Mouse (Mus musculus): ENCODE data around the gene Shank2. TPM values are rescaled to one million over a fixed set of nuclear protein-coding genes. Genes with fewer than 3 reads are reported as not detected.

Shank2 gene
- total and polyA plus RNA-seq, 2 experiments from 2014 or later = 0.19 to 0.95 TPM

- Histone ChIP-seq H3K36me3 (replicated peaks; ENCODE audit: control insufficient read depth, insufficient read depth, low read length) (no peaks in the 10 kb centered on the region), H3K27me3 (ENCODE audit: control insufficient read depth, insufficient read depth, low read length) (no peaks in the 10 kb centered on the region), H3K27ac (ENCODE audit: low read depth) (no peak overlapping the region), H3K9me3 (replicated peaks; ENCODE audit: control insufficient read depth, low read length) (no peaks in the 10 kb centered on the region), H3K9ac (replicated peaks; ENCODE audit: low read depth, low read length) (no peak overlapping the region), H3K4me3 (ENCODE audit: low read depth, low read length) (no peak overlapping the region), H3K4me1 (ENCODE audit: control insufficient read depth, insufficient read depth) (no peaks in the 10 kb centered on the region), H3K4me2 (ENCODE audit: low read depth, low read length) (no peak overlapping the region)
- WGBS = 70% methylated on average over 4 of the region's 4 CpGs
- TF ChIP-seq CTCF (IDR thresholded peaks at IDR 0.05; ENCODE audit: low read depth) (no peak), EP300 (IDR thresholded peaks at IDR 0.05; ENCODE audit: low read depth) (no peak)
- no peak for DNase-seq (ENCODE audit: low spot score)
- ATAC-seq (ENCODE audit: insufficient read depth, low read depth) = no peak
Measured at GRCm38 (mm10) chr7:144240736-144241343, 239.1 kb downstream of the Shank2 start.

GRCm38 (mm10) chr7:144244203-144244602, 242.5 kb downstream of the Shank2 start:
- Histone ChIP-seq H3K9ac (replicated peaks; ENCODE audit: low read depth, low read length) (no peak overlapping the region), H3K27me3 (ENCODE audit: control insufficient read depth, insufficient read depth, low read length) (no peaks in the 10 kb centered on the region), H3K4me3 (ENCODE audit: low read depth, low read length) (no peak overlapping the region), H3K4me2 (ENCODE audit: low read depth, low read length) (no peak overlapping the region), H3K27ac (ENCODE audit: low read depth) (no peak overlapping the region), H3K4me1 (ENCODE audit: control insufficient read depth, insufficient read depth) (no peaks in the 10 kb centered on the region), H3K36me3 (replicated peaks; ENCODE audit: control insufficient read depth, insufficient read depth, low read length) (no peaks in the 10 kb centered on the region), H3K9me3 (replicated peaks; ENCODE audit: control insufficient read depth, low read length) (no peaks in the 10 kb centered on the region)
- 68% methylated on average over 6 of the region's 6 CpGs for WGBS
- DNase-seq (ENCODE audit: low spot score) (no peak), ATAC-seq (ENCODE audit: insufficient read depth, low read depth) (no peak)
- TF ChIP-seq CTCF (IDR thresholded peaks at IDR 0.05; ENCODE audit: low read depth) = no peak
- TF ChIP-seq EP300 (IDR thresholded peaks at IDR 0.05; ENCODE audit: low read depth) = no peak

GRCm38 (mm10) chr7:144246271-144246670, 244.5 kb downstream of the Shank2 start:
- Histone ChIP-seq H3K36me3 (replicated peaks; ENCODE audit: control insufficient read depth, insufficient read depth, low read length) (no peaks in the 10 kb centered on the region), H3K27me3 (ENCODE audit: control insufficient read depth, insufficient read depth, low read length) (no peaks in the 10 kb centered on the region), H3K9ac (replicated peaks; ENCODE audit: low read depth, low read length) (no peak overlapping the region), H3K4me3 (ENCODE audit: low read depth, low read length) (no peak overlapping the region), H3K4me2 (ENCODE audit: low read depth, low read length) (no peak overlapping the region), H3K4me1 (ENCODE audit: control insufficient read depth, insufficient read depth) (no peaks in the 10 kb centered on the region), H3K9me3 (replicated peaks; ENCODE audit: control insufficient read depth, low read length) (no peaks in the 10 kb centered on the region), H3K27ac (ENCODE audit: low read depth) (no peak overlapping the region)
- DNase-seq (ENCODE audit: low spot score) (no peak), ATAC-seq (ENCODE audit: insufficient read depth, low read depth) (no peak)
- TF ChIP-seq EP300 (IDR thresholded peaks at IDR 0.05; ENCODE audit: low read depth) (no peak), CTCF (IDR thresholded peaks at IDR 0.05; ENCODE audit: low read depth) (no peak)
- WGBS = 67% methylated on average over 3 of the region's 3 CpGs

GRCm38 (mm10) chr7:144248686-144249422, 247.1 kb downstream of the Shank2 start:
- Histone ChIP-seq H3K27ac (ENCODE audit: low read depth) (no peak overlapping the region), H3K4me2 (ENCODE audit: low read depth, low read length) (no peak overlapping the region), H3K36me3 (replicated peaks; ENCODE audit: control insufficient read depth, insufficient read depth, low read length) (no peaks in the 10 kb centered on the region), H3K4me3 (ENCODE audit: low read depth, low read length) (no peak overlapping the region), H3K27me3 (ENCODE audit: control insufficient read depth, insufficient read depth, low read length) (peaks cover 3% of the 10 kb centered on the region; the same call in 1 of the 2 replicates), H3K9me3 (replicated peaks; ENCODE audit: control insufficient read depth, low read length) (no peaks in the 10 kb centered on the region), H3K9ac (replicated peaks; ENCODE audit: low read depth, low read length) (no peak overlapping the region), H3K4me1 (ENCODE audit: control insufficient read depth, insufficient read depth) (no peaks in the 10 kb centered on the region)
- no peak for ATAC-seq (ENCODE audit: insufficient read depth, low read depth)
- WGBS = 40% methylated on average over 2 of the region's 2 CpGs
- DNase-seq (ENCODE audit: low spot score) = no peak
- TF ChIP-seq CTCF (IDR thresholded peaks at IDR 0.05; ENCODE audit: low read depth) (no peak), EP300 (IDR thresholded peaks at IDR 0.05; ENCODE audit: low read depth) (no peak)

- Histone ChIP-seq H3K9ac (replicated peaks; ENCODE audit: low read depth, low read length) (no peak overlapping the region), H3K27me3 (ENCODE audit: control insufficient read depth, insufficient read depth, low read length) (peaks cover 3% of the 10 kb centered on the region; the same call in 1 of the 2 replicates), H3K9me3 (replicated peaks; ENCODE audit: control insufficient read depth, low read length) (no peaks in the 10 kb centered on the region), H3K4me2 (ENCODE audit: low read depth, low read length) (no peak overlapping the region), H3K27ac (ENCODE audit: low read depth) (no peak overlapping the region), H3K36me3 (replicated peaks; ENCODE audit: control insufficient read depth, insufficient read depth, low read length) (no peaks in the 10 kb centered on the region), H3K4me3 (ENCODE audit: low read depth, low read length) (no peak overlapping the region), H3K4me1 (ENCODE audit: control insufficient read depth, insufficient read depth) (no peaks in the 10 kb centered on the region)
- TF ChIP-seq CTCF (IDR thresholded peaks at IDR 0.05; ENCODE audit: low read depth) = no peak
- no peak for TF ChIP-seq EP300 (IDR thresholded peaks at IDR 0.05; ENCODE audit: low read depth)
- ATAC-seq (ENCODE audit: insufficient read depth, low read depth) = no peak
- no peak for DNase-seq (ENCODE audit: low spot score)
- 55% methylated on average over 4 of the region's 4 CpGs for WGBS
Measured at GRCm38 (mm10) chr7:144250791-144251190, 249.1 kb downstream of the Shank2 start.
